Mouse (Mus musculus) urinary bladder, postnatal 10 days (tissue): ENCODE results near the gene Tmbim1.
"Not testable (repeated sequence)": the region's sequence is repeated elsewhere in the genome, so short reads cannot be mapped to it uniquely, and the experiment has no call there.

Source experiments
- DNase-seq: peaks from one replicate; pipeline ENCODE4 v3.0.0; 2022; ENCODE audit warnings: low spot score

Gene Tmbim1

GRCm38 (mm10) chr1:74305522-74305921 is at the start of gene Tmbim1:
Gene Tmbim1, minus strand, starts transcription at chr1:74305622.
- no peak for DNase-seq

GRCm38 (mm10) chr1:74353453-74354229 is 48.2 kb upstream of the Tmbim1 start:
- no peak for DNase-seq

GRCm38 (mm10) chr1:74352532-74353096 is 47.2 kb upstream of the Tmbim1 start:
- DNase-seq: no peak

GRCm38 (mm10) chr1:74351185-74351769 is 45.9 kb upstream of the Tmbim1 start:
- DNase-seq: no peak

GRCm38 (mm10) chr1:74344163-74344916 is 38.9 kb upstream of the Tmbim1 start:
- no peak for DNase-seq

GRCm38 (mm10) chr1:74343161-74343560 is 37.7 kb upstream of the Tmbim1 start:
- no peak for DNase-seq

- DNase-seq: no peak
Measured at GRCm38 (mm10) chr1:74342308-74342707, 36.9 kb upstream of the Tmbim1 start.

GRCm38 (mm10) chr1:74341898-74342297 is 36.5 kb upstream of the Tmbim1 start:
- no peak for DNase-seq

GRCm38 (mm10) chr1:74340992-74341391 is 35.6 kb upstream of the Tmbim1 start:
- DNase-seq: not testable (repeated sequence)

- DNase-seq: no peak
Measured at GRCm38 (mm10) chr1:74340361-74340764, 34.9 kb upstream of the Tmbim1 start.

GRCm38 (mm10) chr1:74339917-74340316 is 34.5 kb upstream of the Tmbim1 start:
- DNase-seq: no peak

GRCm38 (mm10) chr1:74338626-74339025 is 33.2 kb upstream of the Tmbim1 start:
- no peak for DNase-seq

- no peak for DNase-seq
Measured at GRCm38 (mm10) chr1:74338013-74338412, 32.6 kb upstream of the Tmbim1 start.

- DNase-seq: no peak
Measured at GRCm38 (mm10) chr1:74337241-74337771, 31.9 kb upstream of the Tmbim1 start.

- DNase-seq: no peak
Measured at GRCm38 (mm10) chr1:74335436-74336170, 30.2 kb upstream of the Tmbim1 start.

GRCm38 (mm10) chr1:74335033-74335432 is 29.6 kb upstream of the Tmbim1 start:
- no peak for DNase-seq

- DNase-seq: no peak
Measured at GRCm38 (mm10) chr1:74334607-74335006, 29.2 kb upstream of the Tmbim1 start.

GRCm38 (mm10) chr1:74332930-74333329 is 27.5 kb upstream of the Tmbim1 start:
- no peak for DNase-seq

- DNase-seq: peak; percentile 83
Measured at GRCm38 (mm10) chr1:74332241-74332763, 26.9 kb upstream of the Tmbim1 start.

- no peak for DNase-seq
Measured at GRCm38 (mm10) chr1:74331046-74331681, 25.7 kb upstream of the Tmbim1 start.

- no peak for DNase-seq
Measured at GRCm38 (mm10) chr1:74329899-74330431, 24.5 kb upstream of the Tmbim1 start.
